In genomic region chr7:131809584-131810181, GRCm38 (mm10) we compare ENCODE assay signal across 21 mouse cellular contexts.
DNase-seq lines count a peak whose midpoint lies in the region; ATAC-seq lines count a peak whose summit lies in the region.
"Had no signal": no experiment of that assay in that cellular context is flagged by ENCODE, and none has a peak within 500 bp of the region (broad histone marks: within the 10 kb centered on the region; RNA-seq: fewer than 3 reads in every experiment).

No protein-coding gene starts in this region.

- no peak overlapping the region for H3K27ac ChIP-seq in heart, embryonic 12.5 days (ENCODE audit: poor library complexity, severe bottlenecking)
- no peak overlapping the region; the same call in 1 of the 2 replicates for H3K27ac ChIP-seq in midbrain, embryonic 10.5 days (replicated peaks)
- H3K27ac ChIP-seq in midbrain, embryonic 15.5 days = no peak overlapping the region
- H3K27ac ChIP-seq in liver, embryonic 12.5 days = no peak overlapping the region
- H3K27ac ChIP-seq in hindbrain, embryonic 11.5 days (ENCODE audit: low read depth, low read length) = no peak overlapping the region
- H3K27ac ChIP-seq: forebrain, embryonic 13.5 days; heart, embryonic 13.5 days; hindbrain, embryonic 15.5 days; limb, embryonic 15.5 days; neural tube, embryonic 15.5 days had no signal

- no peak overlapping the region for H3K9ac ChIP-seq in heart, embryonic 12.5 days
- H3K9ac ChIP-seq in midbrain, embryonic 15.5 days = no peak overlapping the region
- H3K9ac ChIP-seq in liver, embryonic 12.5 days = no peak overlapping the region
- H3K9ac ChIP-seq in hindbrain, embryonic 11.5 days (ENCODE audit: low read depth, low read length) = no peak overlapping the region
- H3K9ac ChIP-seq: forebrain, embryonic 13.5 days; heart, embryonic 13.5 days; hindbrain, embryonic 15.5 days; limb, embryonic 15.5 days; neural tube, embryonic 15.5 days had no signal

- H3K4me3 ChIP-seq in heart, embryonic 12.5 days = no peak overlapping the region
- H3K4me3 ChIP-seq in midbrain, embryonic 10.5 days = no peak overlapping the region
- H3K4me3 ChIP-seq in midbrain, embryonic 15.5 days = no peak overlapping the region
- H3K4me3 ChIP-seq in liver, embryonic 12.5 days = no peak overlapping the region
- H3K4me3 ChIP-seq in hindbrain, embryonic 11.5 days (ENCODE audit: low read depth, low read length) = no peak overlapping the region
- H3K4me3 ChIP-seq: forebrain, embryonic 13.5 days; heart, embryonic 13.5 days; hindbrain, embryonic 15.5 days; limb, embryonic 15.5 days; neural tube, embryonic 15.5 days had no signal

- no peaks in the 10 kb centered on the region for H3K4me1 ChIP-seq in heart, embryonic 12.5 days (replicated peaks)
- peaks cover 54% of the 10 kb centered on the region for H3K4me1 ChIP-seq in midbrain, embryonic 10.5 days
- H3K4me1 ChIP-seq in midbrain, embryonic 15.5 days = 0 out of 2 replicates have a peak, but pooled peaks cover 3% of the 10 kb centered on the region
- no peaks in the 10 kb centered on the region for H3K4me1 ChIP-seq in liver, embryonic 12.5 days
- no peaks in the 10 kb centered on the region for H3K4me1 ChIP-seq in hindbrain, embryonic 11.5 days (replicated peaks; ENCODE audit: control insufficient read depth, insufficient read depth, low read length)
- H3K4me1 ChIP-seq: forebrain, embryonic 13.5 days; heart, embryonic 13.5 days; hindbrain, embryonic 15.5 days; limb, embryonic 15.5 days had no signal

- DNase-seq in heart, postnatal 4 days = no peak
- peak; percentile 54 for DNase-seq in midbrain, embryonic 10.5 days (ENCODE audit: low spot score)
- DNase-seq in urinary bladder, adult 18-20 months (ENCODE audit: low spot score in 2 of 2) = no peak
- DNase-seq in hindbrain, embryonic 11.5 days (ENCODE audit: low spot score) = no peak
- DNase-seq: adrenal gland, postnatal 25 days; cerebellum, adult 8-10 months; heart, postnatal 14 days; kidney, adult 8-10 months; lung, postnatal 4 days; right cerebral cortex, adult 18-20 months; thymus, adult 18-20 months; thymus, postnatal 36 days had no signal

- no peaks in the 10 kb centered on the region for H3K27me3 ChIP-seq in heart, embryonic 12.5 days (replicated peaks)
- peaks cover 53% of the 10 kb centered on the region for H3K27me3 ChIP-seq in midbrain, embryonic 10.5 days (ENCODE audit: low read depth, poor library complexity, severe bottlenecking)
- peaks cover 6% of the 10 kb centered on the region; the same call in 1 of the 2 replicates for H3K27me3 ChIP-seq in midbrain, embryonic 15.5 days (replicated peaks)
- no peaks in the 10 kb centered on the region for H3K27me3 ChIP-seq in liver, embryonic 12.5 days (replicated peaks)
- H3K27me3 ChIP-seq in hindbrain, embryonic 11.5 days (ENCODE audit: control insufficient read depth, insufficient read depth, low read length) = no peaks in the 10 kb centered on the region; the same call in 1 of the 2 replicates
- H3K27me3 ChIP-seq: limb, embryonic 15.5 days had no signal

- no peaks in the 10 kb centered on the region for H3K36me3 ChIP-seq in heart, embryonic 12.5 days
- H3K36me3 ChIP-seq in midbrain, embryonic 10.5 days = no peaks in the 10 kb centered on the region
- no peaks in the 10 kb centered on the region for H3K36me3 ChIP-seq in midbrain, embryonic 15.5 days (replicated peaks)
- no peaks in the 10 kb centered on the region for H3K36me3 ChIP-seq in liver, embryonic 12.5 days
- H3K36me3 ChIP-seq in hindbrain, embryonic 11.5 days (ENCODE audit: control insufficient read depth, insufficient read depth, low read length) = no peaks in the 10 kb centered on the region
- H3K36me3 ChIP-seq: heart, embryonic 13.5 days; hindbrain, embryonic 15.5 days; limb, embryonic 15.5 days; neural tube, embryonic 15.5 days had no signal

- WGBS in heart, embryonic 12.5 days = 39% methylated on average over 5 of the region's 5 CpGs
- WGBS in midbrain, embryonic 10.5 days = 14% methylated on average over 5 of the region's 5 CpGs
- WGBS in midbrain, embryonic 15.5 days = 21% methylated on average over 5 of the region's 5 CpGs
- WGBS in liver, embryonic 12.5 days (ENCODE audit: insufficient replicate concordance) = 41% methylated on average over 5 of the region's 5 CpGs
- WGBS in hindbrain, embryonic 11.5 days = 25% methylated on average over 5 of the region's 5 CpGs

- ATAC-seq in heart, embryonic 12.5 days (ENCODE audit: insufficient number of reproducible peaks, low FRiP score) = peak; percentile 79
- no peak for ATAC-seq in midbrain, embryonic 15.5 days (replicated peaks)
- peak; percentile 79 for ATAC-seq in liver, embryonic 12.5 days
- no peak for ATAC-seq in hindbrain, embryonic 11.5 days (ENCODE audit: low FRiP score)
- ATAC-seq: CD4-positive, CD25-positive, alpha-beta regulatory T cell, adult 4 months; forebrain, embryonic 13.5 days had no signal

- no peak overlapping the region for H3K4me2 ChIP-seq in heart, embryonic 12.5 days
- H3K4me2 ChIP-seq in midbrain, embryonic 15.5 days = no peak overlapping the region
- H3K4me2 ChIP-seq in liver, embryonic 12.5 days = no peak overlapping the region
- H3K4me2 ChIP-seq in hindbrain, embryonic 11.5 days (replicated peaks; ENCODE audit: low read depth, low read length) = no peak overlapping the region
- H3K4me2 ChIP-seq: forebrain, embryonic 13.5 days; heart, embryonic 13.5 days; hindbrain, embryonic 15.5 days; limb, embryonic 15.5 days; neural tube, embryonic 15.5 days had no signal

- H3K9me3 ChIP-seq in heart, embryonic 12.5 days (replicated peaks) = no peaks in the 10 kb centered on the region
- no peaks in the 10 kb centered on the region for H3K9me3 ChIP-seq in midbrain, embryonic 10.5 days (replicated peaks)
- H3K9me3 ChIP-seq in midbrain, embryonic 15.5 days = no peaks in the 10 kb centered on the region
- no peaks in the 10 kb centered on the region for H3K9me3 ChIP-seq in liver, embryonic 12.5 days (replicated peaks)
- H3K9me3 ChIP-seq in hindbrain, embryonic 11.5 days (ENCODE audit: control insufficient read depth, low read length) = no peaks in the 10 kb centered on the region
- H3K9me3 ChIP-seq: forebrain, embryonic 13.5 days; heart, embryonic 13.5 days; hindbrain, embryonic 15.5 days; limb, embryonic 15.5 days; neural tube, embryonic 15.5 days had no signal

Comparison
In these comparisons a context has a peak if more than half of its experiments do, and no peak if none do; other contexts are left out.
1. ATAC-seq: peak in heart, embryonic 12.5 days (single experiment) and liver, embryonic 12.5 days (single experiment); none in midbrain, embryonic 15.5 days (single experiment) and hindbrain, embryonic 11.5 days (single experiment).